Mouse (Mus musculus) midbrain, embryonic 14.5 days (tissue): Measurements from ENCODE around the gene Rreb1. TPM values are rescaled to one million over a fixed set of nuclear protein-coding genes. Genes with fewer than 3 reads are reported as not detected.

Source experiments
- ATAC-seq: fragments of 200-750 bp; cut with Nextera tagmentation; 2 replicates; pipeline ENCODE4 v1.8.0; 2017; ENCODE audit warnings: moderate number of reproducible peaks, moderate library complexity; ENCODE audit not compliant: low FRiP score, low TSS enrichment
- DNase-seq: peaks from one replicate; pipeline ENCODE4 v3.0.0-alpha.2; 2015
- H3K27ac ChIP-seq: fragments of 300-500 bp; sonication (generic); replicated peaks from 2 replicates; pipeline ENCODE4 v1.5.1; 2014; ENCODE audit warnings: mild to moderate bottlenecking, low read depth, low read length, moderate library complexity
- H3K27me3 ChIP-seq: fragments of 300-500 bp; sonication (generic); 2 replicates; pipeline ENCODE4 v1.6.1; 2014; ENCODE audit warnings: low read length, control low read depth, mixed read lengths; ENCODE audit not compliant: control insufficient read depth, insufficient read depth
- H3K36me3 ChIP-seq: fragments of 300-500 bp; sonication (generic); 2 replicates; pipeline ENCODE4 v1.6.1; 2014; ENCODE audit warnings: low read length, control low read depth; ENCODE audit not compliant: control insufficient read depth, insufficient read depth
- H3K4me1 ChIP-seq: fragments of 300-500 bp; sonication (generic); 2 replicates; pipeline ENCODE4 v1.6.1; 2014; ENCODE audit warnings: mild to moderate bottlenecking, antibody characterized with exemption, low read length, control low read depth; ENCODE audit not compliant: control insufficient read depth, insufficient read depth
- H3K4me2 ChIP-seq: fragments of 300-500 bp; sonication (generic); 2 replicates; pipeline ENCODE4 v1.6.1; 2014; ENCODE audit warnings: mild to moderate bottlenecking, low read length, moderate library complexity
- H3K4me3 ChIP-seq: fragments of 300-500 bp; sonication (generic); replicated peaks from 2 replicates; pipeline ENCODE4 v1.5.1; 2014; ENCODE audit warnings: low read depth, low read length
- H3K9ac ChIP-seq: fragments of 300-500 bp; sonication (generic); replicated peaks from 2 replicates; pipeline ENCODE4 v1.6.1; 2014; ENCODE audit warnings: mild to moderate bottlenecking, low read length, moderate library complexity
- H3K9me3 ChIP-seq: fragments of 300-500 bp; sonication (generic); 2 replicates; pipeline ENCODE4 v1.6.1; 2016; ENCODE audit warnings: low read length, control low read depth, mixed read lengths; ENCODE audit not compliant: control insufficient read depth
- WGBS: fragments of 180-500 bp; shearing (Covaris S2); extraction: QIAGEN DNeasy Blood & Tissue Kit; methylation state at CpG from one replicate; pipeline ENCODE4 v1.1.7; 2014; 5-methylcytosine and 5-hydroxymethylcytosine counted together
- polyA plus RNA-seq: library from polyadenylated mRNA; unstranded; fragments of >200 nt; fragmentation: Nextera tagmentation; extraction: Ambion mirVana; gene quantifications from 2 replicates; pipeline ENCODE4 v1.2.1, GENCODE M21; 2014

Gene Rreb1
- polyA plus RNA-seq, 1 experiment from 2014 or later = 3.9 TPM

- DNase-seq (no peak), ATAC-seq (no peak)
- H3K9me3 ChIP-seq = no peaks in the 10 kb centered on the region
- H3K9ac ChIP-seq = no peak overlapping the region
- H3K36me3 ChIP-seq = no peaks in the 10 kb centered on the region
- H3K4me1 ChIP-seq = no peaks in the 10 kb centered on the region
- no peak overlapping the region for H3K4me2 ChIP-seq
- H3K4me3 ChIP-seq = no peak overlapping the region
- WGBS = 84% methylated on average over 4 of the region's 4 CpGs
- no peaks in the 10 kb centered on the region for H3K27me3 ChIP-seq
- H3K27ac ChIP-seq = no peak overlapping the region
Observed at GRCm38 (mm10) chr13:37942887-37943331, 164.7 kb downstream of the Rreb1 start.

- Histone ChIP-seq H3K9me3 (no peaks in the 10 kb centered on the region), H3K4me1 (no peaks in the 10 kb centered on the region), H3K9ac (no peak overlapping the region), H3K27me3 (no peaks in the 10 kb centered on the region), H3K4me2 (no peak overlapping the region), H3K4me3 (no peak overlapping the region), H3K36me3 (no peaks in the 10 kb centered on the region), H3K27ac (no peak overlapping the region)
- ATAC-seq (no peak), DNase-seq (no peak)
- 98% methylated on average over 3 of the region's 3 CpGs for WGBS
Observed at GRCm38 (mm10) chr13:37943466-37943865, 165.3 kb downstream of the Rreb1 start.

GRCm38 (mm10) chr13:37944306-37944705 is 166.1 kb downstream of the Rreb1 start:
- Histone ChIP-seq H3K9ac (no peak overlapping the region), H3K27me3 (no peaks in the 10 kb centered on the region), H3K9me3 (no peaks in the 10 kb centered on the region), H3K27ac (no peak overlapping the region), H3K36me3 (no peaks in the 10 kb centered on the region), H3K4me3 (no peak overlapping the region), H3K4me2 (no peak overlapping the region), H3K4me1 (no peaks in the 10 kb centered on the region)
- 56% methylated on average over 1 of the region's 1 CpGs for WGBS
- DNase-seq (peak; percentile 70), ATAC-seq (no peak)

- Histone ChIP-seq H3K9ac (no peak overlapping the region), H3K4me1 (no peaks in the 10 kb centered on the region), H3K27me3 (no peaks in the 10 kb centered on the region), H3K4me3 (no peak overlapping the region), H3K4me2 (no peak overlapping the region), H3K36me3 (no peaks in the 10 kb centered on the region), H3K9me3 (no peaks in the 10 kb centered on the region), H3K27ac (no peak overlapping the region)
- DNase-seq = no peak
- WGBS = 62% methylated on average over 8 of the region's 8 CpGs
- ATAC-seq = no peak
Observed at GRCm38 (mm10) chr13:37945392-37945791, 167.2 kb downstream of the Rreb1 start.

- Histone ChIP-seq H3K4me3 (no peak overlapping the region), H3K27ac (no peak overlapping the region), H3K27me3 (no peaks in the 10 kb centered on the region), H3K36me3 (no peaks in the 10 kb centered on the region), H3K4me2 (no peak overlapping the region), H3K4me1 (no peaks in the 10 kb centered on the region), H3K9me3 (no peaks in the 10 kb centered on the region), H3K9ac (no peak overlapping the region)
- ATAC-seq (no peak), DNase-seq (peak; percentile 88)
- WGBS = 20% methylated on average over 6 of the region's 6 CpGs
Observed at GRCm38 (mm10) chr13:37946734-37947133, 168.5 kb downstream of the Rreb1 start.

GRCm38 (mm10) chr13:37952981-37953380 is 174.8 kb downstream of the Rreb1 start:
- Histone ChIP-seq H3K27ac (no peak overlapping the region), H3K4me2 (no peak overlapping the region), H3K36me3 (no peaks in the 10 kb centered on the region), H3K9me3 (no peaks in the 10 kb centered on the region), H3K4me3 (no peak overlapping the region), H3K9ac (no peak overlapping the region), H3K4me1 (no peaks in the 10 kb centered on the region), H3K27me3 (no peaks in the 10 kb centered on the region)
- ATAC-seq (no peak), DNase-seq (no peak)
- WGBS = 85% methylated on average over 6 of the region's 6 CpGs

- 85% methylated on average over 1 of the region's 1 CpGs for WGBS
- Histone ChIP-seq H3K4me3 (no peak overlapping the region), H3K9me3 (no peaks in the 10 kb centered on the region), H3K9ac (no peak overlapping the region), H3K36me3 (no peaks in the 10 kb centered on the region), H3K4me1 (no peaks in the 10 kb centered on the region), H3K27ac (no peak overlapping the region), H3K4me2 (no peak overlapping the region), H3K27me3 (no peaks in the 10 kb centered on the region)
- ATAC-seq = no peak
- no peak for DNase-seq
Observed at GRCm38 (mm10) chr13:37954318-37954717, 176.1 kb downstream of the Rreb1 start.

GRCm38 (mm10) chr13:37958498-37959238 is 180.5 kb downstream of the Rreb1 start:
- 90% methylated on average over 18 of the region's 18 CpGs for WGBS
- Histone ChIP-seq H3K27ac (no peak overlapping the region), H3K36me3 (no peaks in the 10 kb centered on the region), H3K4me1 (0 out of 2 replicates have a peak, but pooled peaks cover 2% of the 10 kb centered on the region), H3K9me3 (no peaks in the 10 kb centered on the region), H3K4me2 (no peak overlapping the region), H3K27me3 (no peaks in the 10 kb centered on the region), H3K9ac (no peak overlapping the region), H3K4me3 (no peak overlapping the region)
- ATAC-seq (no peak), DNase-seq (no peak)

GRCm38 (mm10) chr13:37959239-37959907 is 181.2 kb downstream of the Rreb1 start:
- 0 out of 2 replicates have a peak, but pooled peaks cover 5% of the 10 kb centered on the region for H3K4me1 ChIP-seq
- no peak overlapping the region for H3K9ac ChIP-seq
- no peaks in the 10 kb centered on the region for H3K9me3 ChIP-seq
- no peaks in the 10 kb centered on the region for H3K27me3 ChIP-seq
- DNase-seq (no peak), ATAC-seq (no peak)
- H3K27ac ChIP-seq = no peak overlapping the region
- 82% methylated on average over 15 of the region's 15 CpGs for WGBS
- H3K4me2 ChIP-seq = no peak overlapping the region
- no peak overlapping the region for H3K4me3 ChIP-seq
- no peaks in the 10 kb centered on the region for H3K36me3 ChIP-seq
